Mouse (Mus musculus) stomach, postnatal 0 days (tissue): ENCODE results near the gene Chrm4.

ENCODE experiments used
- CTCF ChIP-seq: IDR thresholded peaks from 2 replicates; pipeline ENCODE4 v1.5.1; 2016; ENCODE audit warnings: antibody characterized with exemption, low read depth, mild to moderate bottlenecking, moderate library complexity
- EP300 ChIP-seq: optimal IDR thresholded peaks from 2 replicates; pipeline ENCODE3; 2016; ENCODE audit warnings: antibody characterized with exemption

DNA sequence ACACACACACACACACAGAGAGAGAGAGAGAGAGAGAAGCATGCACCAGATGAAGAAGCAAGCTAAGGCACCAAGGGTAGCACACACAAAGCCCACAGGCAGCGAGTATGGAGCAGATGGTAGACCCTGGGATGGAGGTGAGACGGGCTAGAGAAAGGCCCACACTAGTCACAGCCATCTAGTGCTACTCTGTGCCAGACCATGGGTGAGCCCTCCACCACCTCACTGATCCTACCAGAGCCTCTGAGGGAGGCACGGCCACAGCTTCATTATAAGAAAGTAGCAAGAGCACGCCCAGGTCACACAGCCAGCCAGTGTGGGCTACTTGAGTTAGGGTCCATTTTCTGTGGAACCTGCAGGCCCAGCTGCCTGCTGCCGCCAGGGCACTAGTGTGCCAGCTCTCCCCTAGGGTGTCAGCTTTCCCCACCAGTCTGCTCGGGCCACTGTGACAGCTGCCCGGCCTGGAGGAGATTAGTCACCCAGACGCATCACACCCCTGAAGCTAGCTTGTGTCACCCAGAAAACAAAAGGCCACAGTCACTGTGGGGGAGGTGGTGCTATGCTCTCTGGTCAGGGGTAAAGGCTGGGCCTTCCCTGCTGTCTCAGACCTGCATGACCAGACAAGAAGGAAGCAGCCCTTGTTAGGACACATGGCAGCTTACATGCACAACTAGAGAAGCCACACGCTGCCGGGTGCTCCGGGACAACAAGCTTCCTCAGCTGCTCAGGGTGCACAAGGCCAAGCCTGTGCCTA, 20.5 kb downstream of the Chrm4 start:
- TF ChIP-seq CTCF: no peak
- TF ChIP-seq EP300: no peak
